Mouse (Mus musculus): Measurements from ENCODE around the gene Eif4b. TPM values are rescaled to one million over a fixed set of nuclear protein-coding genes. Genes with fewer than 3 reads are reported as not detected.
A peak's percentile ranks its signal among the peaks of the same experiment; 100 is the strongest.

Eif4b gene
- polyA plus RNA-seq, 1 experiment: 114 TPM

DNA sequence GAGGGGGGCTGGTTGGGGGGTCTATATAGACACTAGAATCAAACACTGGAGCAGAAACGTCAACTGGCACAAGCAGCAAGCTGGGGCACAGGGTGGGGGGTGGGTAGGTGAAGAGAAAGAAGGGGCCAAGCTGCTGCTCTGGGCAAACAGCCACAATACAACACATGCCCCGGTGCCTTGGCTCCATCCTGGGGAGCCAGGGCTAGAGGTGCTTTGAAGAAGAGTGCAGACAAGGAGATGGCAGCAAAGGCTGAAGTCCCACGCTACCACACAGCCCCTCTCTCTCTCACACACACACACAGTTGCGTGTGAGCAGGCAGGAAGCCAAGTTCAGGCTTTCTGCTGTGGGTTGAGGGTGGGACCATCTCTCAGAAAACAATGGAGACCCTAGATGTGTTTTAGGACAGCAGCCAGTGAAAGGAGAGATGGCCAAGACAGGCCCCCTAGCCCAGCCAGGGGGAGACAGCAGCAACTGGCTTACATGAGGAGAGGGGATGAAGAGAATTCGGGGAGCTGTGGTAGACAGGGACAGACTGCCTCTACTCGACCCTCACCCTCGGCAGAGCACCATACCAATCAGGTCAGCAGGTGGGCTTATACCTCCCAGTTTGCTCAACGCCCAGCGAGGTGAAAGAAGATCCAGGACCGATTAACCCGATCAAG lies 43.3 kb downstream of the Eif4b start:
- TF ChIP-seq CTCF (IDR thresholded peaks at IDR 0.05; ENCODE audit: borderline replicate concordance, insufficient read depth, low read depth, low read length): no peak
- no peak for TF ChIP-seq POLR2A (IDR thresholded peaks at IDR 0.05; ENCODE audit: borderline replicate concordance, insufficient read depth, low read length)
- H3K27me3 ChIP-seq (ENCODE audit: control insufficient read depth, insufficient read depth, low read length): no peaks in the 10 kb centered on the region
- DNase-seq: peak; percentile 41 to 55
- H3K4me1 ChIP-seq (ENCODE audit: control insufficient read depth, insufficient read depth, low read length): peaks cover 74% of the 10 kb centered on the region
- no peak overlapping the region for H3K4me3 ChIP-seq (replicated peaks; ENCODE audit: insufficient read depth, low read depth, low read length)
- H3K27ac ChIP-seq (ENCODE audit: insufficient read depth, low read length): no peak overlapping the region
- 32% methylated on average over 11 of the region's 11 CpGs for WGBS

DNA sequence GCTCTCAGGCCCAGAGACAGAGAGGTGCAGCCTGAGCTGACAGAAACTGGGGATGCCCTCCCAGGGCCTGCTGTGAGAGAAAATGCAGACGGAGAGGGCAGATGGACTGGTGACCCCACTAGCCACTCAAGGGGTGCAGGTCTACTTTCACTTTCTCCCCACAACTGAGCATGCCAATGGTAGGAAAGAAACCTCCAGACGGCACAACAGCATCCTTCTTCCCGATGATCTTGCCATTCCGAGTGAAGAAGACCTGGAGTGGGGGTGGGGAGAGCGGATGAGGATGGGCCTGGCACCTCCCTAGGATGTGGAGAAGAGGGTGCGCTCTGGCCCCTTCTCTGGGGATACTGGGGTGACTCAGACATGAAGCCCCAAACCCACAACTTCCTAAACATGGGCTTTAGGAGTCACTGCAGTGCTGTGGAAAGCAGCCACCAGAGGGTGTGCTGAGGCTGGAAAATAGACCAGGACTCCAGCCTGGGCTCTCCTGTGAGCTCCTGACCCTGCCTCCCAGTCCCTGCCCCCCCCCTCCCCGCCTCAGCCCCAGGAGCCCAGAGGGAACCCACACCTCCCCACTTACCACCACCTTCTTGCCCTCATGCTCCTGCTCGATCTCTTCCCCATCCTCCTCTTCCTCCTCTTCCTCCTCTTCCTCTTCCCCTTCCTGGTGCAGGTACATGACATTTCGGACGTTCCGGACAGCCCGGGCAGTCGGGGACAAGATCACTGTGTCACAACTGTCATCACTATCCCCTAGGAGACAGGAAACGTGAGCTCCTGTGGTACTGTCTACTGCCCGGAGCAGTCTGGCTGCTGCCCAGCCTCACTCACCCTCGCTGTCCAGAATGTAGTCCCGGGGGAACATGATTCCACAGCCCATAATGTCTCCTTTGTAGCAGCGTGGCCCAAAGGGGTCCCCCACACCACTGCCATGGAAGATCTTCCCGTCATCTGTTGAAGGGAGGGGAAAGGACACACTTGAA lies 44.2 kb downstream of the Eif4b start:
- 34% methylated on average over 19 of the region's 19 CpGs for WGBS
- TF ChIP-seq CTCF (IDR thresholded peaks at IDR 0.05; ENCODE audit: borderline replicate concordance, insufficient read depth, low read depth, low read length) (peak; percentile 53; the same call in 1 of the 2 replicates), POLR2A (IDR thresholded peaks at IDR 0.05; ENCODE audit: borderline replicate concordance, insufficient read depth, low read length) (no peak)
- no peak overlapping the region for H3K4me3 ChIP-seq (replicated peaks; ENCODE audit: insufficient read depth, low read depth, low read length)
- DNase-seq: peak; percentile 53 to 62
- no peaks in the 10 kb centered on the region for H3K27me3 ChIP-seq (ENCODE audit: control insufficient read depth, insufficient read depth, low read length)
- peaks cover 67% of the 10 kb centered on the region for H3K4me1 ChIP-seq (ENCODE audit: control insufficient read depth, insufficient read depth, low read length)
- no peak overlapping the region for H3K27ac ChIP-seq (ENCODE audit: insufficient read depth, low read length)

DNA sequence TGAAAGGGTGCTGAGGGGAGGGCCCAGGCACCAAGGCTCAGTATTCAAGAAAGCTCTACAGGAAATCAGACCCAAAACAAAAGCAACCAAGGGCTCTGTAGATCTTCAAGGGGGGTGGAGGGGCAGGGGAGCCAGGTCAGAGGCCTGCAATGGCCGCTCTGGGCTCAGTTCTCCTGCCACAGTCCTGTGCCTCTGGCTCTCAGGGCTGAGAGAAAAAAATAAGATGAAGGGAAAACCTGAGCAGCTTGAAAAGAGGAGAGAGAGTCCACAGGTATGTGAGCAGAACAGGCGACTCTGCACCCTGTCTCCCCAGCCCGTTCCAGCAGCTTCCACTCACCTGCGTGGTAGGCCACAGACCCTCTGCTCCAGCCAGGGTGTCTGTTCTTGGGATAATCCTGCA lies 45.0 kb downstream of the Eif4b start:
- WGBS: 86% methylated on average over 4 of the region's 4 CpGs
- Histone ChIP-seq H3K4me3 (replicated peaks; ENCODE audit: insufficient read depth, low read depth, low read length) (no peak overlapping the region), H3K27ac (ENCODE audit: insufficient read depth, low read length) (no peak overlapping the region), H3K27me3 (ENCODE audit: control insufficient read depth, insufficient read depth, low read length) (no peaks in the 10 kb centered on the region), H3K4me1 (ENCODE audit: control insufficient read depth, insufficient read depth, low read length) (peaks cover 64% of the 10 kb centered on the region)
- TF ChIP-seq POLR2A (IDR thresholded peaks at IDR 0.05; ENCODE audit: borderline replicate concordance, insufficient read depth, low read length) (no peak), CTCF (IDR thresholded peaks at IDR 0.05; ENCODE audit: borderline replicate concordance, insufficient read depth, low read depth, low read length) (no peak)
- DNase-seq: peak in 1 of 2 experiments; percentile 39

DNA sequence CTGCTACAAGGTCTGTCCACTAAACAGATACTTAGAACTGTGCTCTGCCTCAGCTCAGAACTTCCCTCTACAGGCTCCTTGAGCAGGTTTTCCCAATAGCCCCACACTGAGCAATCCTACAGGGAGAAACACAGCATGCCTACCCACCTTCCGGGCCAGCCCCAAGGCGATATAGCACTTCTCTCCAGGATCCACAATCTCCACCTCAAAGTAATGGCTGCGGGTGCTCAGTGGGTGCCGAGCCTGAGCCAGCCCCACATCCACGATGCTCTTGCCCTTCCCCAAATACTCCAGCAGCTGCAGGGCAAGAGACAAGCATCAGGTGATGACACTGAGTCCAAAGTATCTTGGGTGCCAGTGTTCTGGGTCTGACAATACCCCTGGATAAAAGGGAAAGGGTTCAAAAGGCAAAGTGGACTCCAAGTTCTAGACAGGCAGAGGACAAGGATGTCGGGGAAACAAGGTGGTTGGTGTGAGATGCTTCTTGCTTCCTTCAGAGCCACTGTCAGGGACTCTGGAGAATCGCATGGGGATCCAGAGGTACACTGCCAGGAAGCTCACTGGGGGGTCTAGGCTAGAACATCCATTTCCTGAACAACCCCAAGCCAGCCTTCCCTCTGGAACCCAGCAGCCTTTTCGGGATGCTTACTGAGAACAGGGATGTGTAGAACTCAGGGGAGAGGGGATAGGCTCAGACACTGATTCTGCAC lies 45.7 kb downstream of the Eif4b start:
- H3K27me3 ChIP-seq (ENCODE audit: control insufficient read depth, insufficient read depth, low read length): no peaks in the 10 kb centered on the region
- WGBS: 30% methylated on average over 8 of the region's 8 CpGs
- peak in 1 of 2 experiments; percentile 79 for DNase-seq
- peak overlapping the region; percentile 11; the same call in 1 of the 2 replicates for H3K27ac ChIP-seq (ENCODE audit: insufficient read depth, low read length)
- no peak for TF ChIP-seq CTCF (IDR thresholded peaks at IDR 0.05; ENCODE audit: borderline replicate concordance, insufficient read depth, low read depth, low read length)
- no peak for TF ChIP-seq POLR2A (IDR thresholded peaks at IDR 0.05; ENCODE audit: borderline replicate concordance, insufficient read depth, low read length)
- H3K4me1 ChIP-seq (ENCODE audit: control insufficient read depth, insufficient read depth, low read length): peaks cover 64% of the 10 kb centered on the region
- no peak overlapping the region for H3K4me3 ChIP-seq (replicated peaks; ENCODE audit: insufficient read depth, low read depth, low read length)

DNA sequence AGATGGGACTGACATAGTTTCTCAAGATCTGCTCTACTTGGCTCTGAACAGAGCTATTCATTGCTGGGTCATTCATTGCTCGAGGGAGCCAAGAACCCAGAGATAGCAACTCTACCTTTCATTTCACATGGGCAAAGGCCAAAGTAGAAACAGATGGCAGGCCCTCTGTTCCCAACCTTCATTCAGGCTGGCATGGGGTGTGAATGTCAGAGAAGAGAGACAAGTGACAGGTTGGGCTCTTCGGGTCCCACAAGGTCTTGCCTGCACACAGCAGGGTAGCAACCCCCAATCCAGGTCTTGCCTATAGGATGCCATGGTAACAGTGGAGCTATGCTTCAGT lies 46.2 kb downstream of the Eif4b start:
- Histone ChIP-seq H3K27ac (ENCODE audit: insufficient read depth, low read length) (peak overlapping the region; percentile 60; the same call in 1 of the 2 replicates), H3K4me3 (replicated peaks; ENCODE audit: insufficient read depth, low read depth, low read length) (no peak overlapping the region), H3K27me3 (ENCODE audit: control insufficient read depth, insufficient read depth, low read length) (no peaks in the 10 kb centered on the region), H3K4me1 (ENCODE audit: control insufficient read depth, insufficient read depth, low read length) (peaks cover 62% of the 10 kb centered on the region)
- peak; percentile 88 to 96 for DNase-seq
- TF ChIP-seq CTCF (IDR thresholded peaks at IDR 0.05; ENCODE audit: borderline replicate concordance, insufficient read depth, low read depth, low read length): no peak
- TF ChIP-seq POLR2A (IDR thresholded peaks at IDR 0.05; ENCODE audit: borderline replicate concordance, insufficient read depth, low read length): no peak
- WGBS: 5% methylated on average over 2 of the region's 2 CpGs

DNA sequence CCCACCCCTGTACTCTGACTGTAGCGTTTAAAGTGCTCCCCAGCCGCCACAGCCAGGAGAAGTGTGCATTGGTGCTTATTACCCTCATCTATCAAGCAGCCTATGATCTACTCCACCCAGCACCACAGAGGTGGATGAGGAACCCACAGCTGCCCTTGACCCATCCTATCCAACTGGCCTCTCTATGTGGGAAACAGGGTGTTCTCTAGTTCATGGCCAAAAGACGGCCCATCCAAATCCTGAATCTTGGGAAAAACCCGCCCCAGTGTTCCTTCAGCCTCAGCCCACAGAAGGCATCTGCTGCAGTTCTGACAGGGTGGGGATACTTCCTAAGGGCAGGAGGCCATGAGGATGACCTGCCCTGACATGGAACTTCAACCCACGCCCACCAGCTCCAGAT lies 47.0 kb downstream of the Eif4b start:
- Histone ChIP-seq H3K27ac (ENCODE audit: insufficient read depth, low read length) (peak overlapping the region; percentile 60; the same call in 1 of the 2 replicates), H3K27me3 (ENCODE audit: control insufficient read depth, insufficient read depth, low read length) (no peaks in the 10 kb centered on the region), H3K4me3 (replicated peaks; ENCODE audit: insufficient read depth, low read depth, low read length) (no peak overlapping the region), H3K4me1 (ENCODE audit: control insufficient read depth, insufficient read depth, low read length) (peaks cover 56% of the 10 kb centered on the region)
- DNase-seq: no peak
- TF ChIP-seq POLR2A (IDR thresholded peaks at IDR 0.05; ENCODE audit: borderline replicate concordance, insufficient read depth, low read length) (no peak), CTCF (IDR thresholded peaks at IDR 0.05; ENCODE audit: borderline replicate concordance, insufficient read depth, low read depth, low read length) (no peak)
- 78% methylated on average over 5 of the region's 5 CpGs for WGBS

DNA sequence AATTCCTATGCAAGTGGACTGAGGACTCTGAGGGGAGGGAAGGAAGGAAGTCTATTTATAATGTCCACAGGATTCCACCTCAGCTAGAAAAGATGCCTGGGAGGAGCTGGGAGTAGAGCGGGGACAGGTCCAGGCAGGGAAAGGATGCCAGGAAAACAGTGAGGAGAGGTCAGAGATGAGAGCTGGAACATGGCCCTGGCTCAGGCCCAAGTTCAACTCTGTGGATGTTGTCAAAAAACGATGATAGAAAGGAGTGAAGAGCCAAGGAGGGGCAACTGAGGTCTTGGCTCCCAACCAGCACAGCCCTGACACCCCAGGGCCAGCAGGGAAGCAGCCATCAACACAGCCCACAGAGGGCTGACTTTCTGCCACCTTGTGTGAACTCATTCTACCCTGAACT lies 52.7 kb downstream of the Eif4b start:
- 0% methylated on average over 2 of the region's 2 CpGs for WGBS
- Histone ChIP-seq H3K27ac (ENCODE audit: insufficient read depth, low read length) (no peak overlapping the region; the same call in 1 of the 2 replicates), H3K27me3 (ENCODE audit: control insufficient read depth, insufficient read depth, low read length) (no peaks in the 10 kb centered on the region), H3K4me3 (replicated peaks; ENCODE audit: insufficient read depth, low read depth, low read length) (no peak overlapping the region), H3K4me1 (ENCODE audit: control insufficient read depth, insufficient read depth, low read length) (peaks cover 19% of the 10 kb centered on the region; the same call in 1 of the 2 replicates)
- TF ChIP-seq CTCF (IDR thresholded peaks at IDR 0.05; ENCODE audit: borderline replicate concordance, insufficient read depth, low read depth, low read length) (no peak), POLR2A (IDR thresholded peaks at IDR 0.05; ENCODE audit: borderline replicate concordance, insufficient read depth, low read length) (no peak)
- peak; percentile 86 to 89 for DNase-seq

Data from cerebellum, adult 2 months (tissue).